Mouse (Mus musculus) midbrain, postnatal 0 days (tissue): Measurements from ENCODE around the gene Tnni3k. TPM values are rescaled to one million over a fixed set of nuclear protein-coding genes. Genes with fewer than 3 reads are reported as not detected.

Experiments
- ATAC-seq: fragments of 200-750 bp; cut with Nextera tagmentation; 2 replicates; pipeline ENCODE4 v1.8.0; 2017; ENCODE audit warnings: moderate number of reproducible peaks, mild to moderate bottlenecking, moderate TSS enrichment, moderate library complexity; ENCODE audit not compliant: low FRiP score
- DNase-seq: peaks from one replicate; pipeline ENCODE4 v3.0.0-alpha.2; 2015; ENCODE audit warnings: low spot score
- H3K27ac ChIP-seq: fragments of 300-500 bp; sonication (generic); 2 replicates; pipeline ENCODE4 v1.5.1; 2014; ENCODE audit warnings: low read depth, mild to moderate bottlenecking, low read length, mixed read lengths
- H3K27me3 ChIP-seq: fragments of 300-500 bp; sonication (generic); 2 replicates; pipeline ENCODE4 v1.6.1; 2014; ENCODE audit warnings: low read length, control low read depth, mixed read lengths; ENCODE audit not compliant: insufficient read depth
- H3K36me3 ChIP-seq: fragments of 300-500 bp; sonication (generic); 2 replicates; pipeline ENCODE4 v1.6.1; 2014; ENCODE audit warnings: low read length, control low read depth, mixed read lengths; ENCODE audit not compliant: insufficient read depth
- H3K4me1 ChIP-seq: fragments of 300-500 bp; sonication (generic); 2 replicates; pipeline ENCODE4 v1.6.1; 2014; ENCODE audit warnings: mild to moderate bottlenecking, control low read depth, antibody characterized with exemption, low read length, mixed read lengths; ENCODE audit not compliant: insufficient read depth
- H3K4me2 ChIP-seq: fragments of 300-500 bp; sonication (generic); 2 replicates; pipeline ENCODE4 v1.6.1; 2014; ENCODE audit warnings: low read depth, mild to moderate bottlenecking, low read length, mixed read lengths; ENCODE audit not compliant: poor library complexity, severe bottlenecking
- H3K4me3 ChIP-seq: fragments of 300-500 bp; sonication (generic); 2 replicates; pipeline ENCODE4 v1.5.1; 2014; ENCODE audit warnings: low read depth, mild to moderate bottlenecking, low read length, moderate library complexity
- H3K9ac ChIP-seq: fragments of 300-500 bp; sonication (generic); replicated peaks from 2 replicates; pipeline ENCODE4 v1.6.1; 2014; ENCODE audit warnings: mild to moderate bottlenecking, low read length, moderate library complexity, mixed read lengths; ENCODE audit not compliant: poor library complexity, severe bottlenecking
- H3K9me3 ChIP-seq: fragments of 300-500 bp; sonication (generic); 2 replicates; pipeline ENCODE4 v1.6.1; 2016; ENCODE audit warnings: low read length, control low read depth
- CTCF ChIP-seq: IDR thresholded peaks from 2 replicates; pipeline ENCODE4 v1.5.1; 2016; ENCODE audit warnings: antibody characterized with exemption, mild to moderate bottlenecking
- WGBS: fragments of 180-500 bp; shearing (Covaris S2); extraction: QIAGEN DNeasy Blood & Tissue Kit; methylation state at CpG from one replicate; pipeline ENCODE4 v1.1.7; 2014; 5-methylcytosine and 5-hydroxymethylcytosine counted together
- polyA plus RNA-seq: library from polyadenylated mRNA; unstranded; fragments of >200 nt; fragmentation: Nextera tagmentation; extraction: Ambion mirVana; gene quantifications from 2 replicates; pipeline ENCODE4 v1.2.1, GENCODE M21; 2015
- total RNA-seq: library from RNA; depleted of rRNA; stranded (reverse); fragments of >200 nt; gene quantifications from 2 replicates; pipeline ENCODE4 v1.2.3, GENCODE M21; 2014

The Tnni3k gene
- total and polyA plus RNA-seq, 2 experiments from 2014 or later = not detected

GRCm38 (mm10) chr3:155059449-155059822 is 4.2 kb upstream of the Tnni3k start:
- Histone ChIP-seq H3K9me3 (no peaks in the 10 kb centered on the region), H3K9ac (no peak overlapping the region), H3K4me1 (no peaks in the 10 kb centered on the region), H3K4me2 (no peak overlapping the region), H3K4me3 (no peak overlapping the region), H3K36me3 (no peaks in the 10 kb centered on the region), H3K27ac (no peak overlapping the region), H3K27me3 (no peaks in the 10 kb centered on the region)
- no peak for TF ChIP-seq CTCF
- DNase-seq (no peak), ATAC-seq (no peak)

- Histone ChIP-seq H3K27me3 (no peaks in the 10 kb centered on the region), H3K9ac (no peak overlapping the region), H3K27ac (no peak overlapping the region), H3K4me1 (no peaks in the 10 kb centered on the region), H3K36me3 (no peaks in the 10 kb centered on the region), H3K9me3 (no peaks in the 10 kb centered on the region), H3K4me2 (no peak overlapping the region), H3K4me3 (no peak overlapping the region)
- DNase-seq = no peak
- TF ChIP-seq CTCF = no peak
- WGBS = 87% methylated on average over 6 of the region's 6 CpGs
- no peak for ATAC-seq
Observed at GRCm38 (mm10) chr3:155058800-155059448, 3.7 kb upstream of the Tnni3k start.

GRCm38 (mm10) chr3:155057566-155057965 is 2.4 kb upstream of the Tnni3k start:
- Histone ChIP-seq H3K4me3 (no peak overlapping the region), H3K27me3 (no peaks in the 10 kb centered on the region), H3K4me2 (no peak overlapping the region), H3K27ac (no peak overlapping the region), H3K36me3 (no peaks in the 10 kb centered on the region), H3K9ac (no peak overlapping the region), H3K4me1 (no peaks in the 10 kb centered on the region), H3K9me3 (no peaks in the 10 kb centered on the region)
- no peak for TF ChIP-seq CTCF
- no peak for ATAC-seq
- no peak for DNase-seq

- H3K9ac ChIP-seq = no peak overlapping the region
- no peak for DNase-seq
Observed at GRCm38 (mm10) chr3:155056606-155057005, 1.4 kb upstream of the Tnni3k start.

GRCm38 (mm10) chr3:155053189-155053588 is 2.0 kb downstream of the Tnni3k start:
- Histone ChIP-seq H3K9me3 (no peaks in the 10 kb centered on the region), H3K27me3 (no peaks in the 10 kb centered on the region), H3K4me1 (no peaks in the 10 kb centered on the region), H3K4me3 (no peak overlapping the region), H3K4me2 (no peak overlapping the region), H3K9ac (no peak overlapping the region), H3K27ac (no peak overlapping the region), H3K36me3 (no peaks in the 10 kb centered on the region)
- TF ChIP-seq CTCF = no peak
- 76% methylated on average over 1 of the region's 1 CpGs for WGBS
- no peak for ATAC-seq
- DNase-seq = no peak

More at GRCm38 (mm10) chr3:155056606-155057005, 1.4 kb upstream of the Tnni3k start:
- Histone ChIP-seq H3K27ac (no peak overlapping the region), H3K27me3 (no peaks in the 10 kb centered on the region), H3K4me3 (no peak overlapping the region), H3K36me3 (no peaks in the 10 kb centered on the region), H3K9me3 (no peaks in the 10 kb centered on the region), H3K4me2 (no peak overlapping the region), H3K4me1 (no peaks in the 10 kb centered on the region)
- no peak for ATAC-seq
- no peak for TF ChIP-seq CTCF

- no peak for TF ChIP-seq CTCF
- Histone ChIP-seq H3K27ac (no peak overlapping the region), H3K4me3 (no peak overlapping the region), H3K4me1 (no peaks in the 10 kb centered on the region), H3K4me2 (no peak overlapping the region), H3K36me3 (no peaks in the 10 kb centered on the region), H3K9ac (no peak overlapping the region), H3K9me3 (no peaks in the 10 kb centered on the region), H3K27me3 (no peaks in the 10 kb centered on the region)
- ATAC-seq (no peak), DNase-seq (no peak)
Observed at GRCm38 (mm10) chr3:155052021-155052420, 3.2 kb downstream of the Tnni3k start.
